ENCODE assay signal across 5 mouse cellular contexts in the genomic region with DNA sequence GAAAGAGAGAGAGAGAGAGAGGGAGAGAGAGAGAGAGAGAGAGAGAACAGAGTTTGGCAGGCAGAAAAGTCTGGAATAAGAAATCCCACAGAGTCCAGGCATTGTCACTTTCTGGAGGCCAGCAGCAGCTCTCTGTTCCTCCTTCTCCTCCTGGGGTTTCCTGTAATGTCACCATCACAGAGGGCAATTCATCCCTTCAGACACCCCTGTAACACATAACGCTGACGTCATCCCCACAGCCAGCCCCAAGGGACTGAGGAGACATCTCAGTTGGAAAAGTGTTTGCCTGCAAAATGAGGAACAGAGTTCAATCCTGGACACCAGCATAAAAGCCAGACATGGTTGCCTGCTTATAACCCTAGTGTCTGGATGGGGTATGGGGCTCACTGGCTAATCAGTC.
DNase-seq lines count a peak whose midpoint lies in the region; ATAC-seq lines count a peak whose summit lies in the region.

No protein-coding gene starts in this region.

- DNase-seq in adipocyte (ENCODE audit: low spot score) = peak; percentile 27
- DNase-seq in heart, postnatal 4 days = peak; percentile 14
- peak; percentile 12 for DNase-seq in skeletal muscle tissue, adult 2 months (ENCODE audit: low read depth, low spot score)

- peak; percentile 84 for ATAC-seq in common myeloid progenitor, adult 5-6 weeks (replicated peaks; ENCODE audit: low read depth, poor library complexity, severe bottlenecking)
- ATAC-seq in megakaryocyte, adult 5-6 weeks (ENCODE audit: poor library complexity, severe bottlenecking) = peak; percentile 72

Comparison
In these comparisons a context has a peak if more than half of its experiments do, and no peak if none do; other contexts are left out.
1. Peak in every context shown above with its lines: DNase-seq and ATAC-seq.